Mouse (Mus musculus) MEL (cell line): ENCODE results near the gene Eme2. TPM values are rescaled to one million over a fixed set of nuclear protein-coding genes. Genes with fewer than 3 reads are reported as not detected.

Experiments used
- DNase-seq: peaks from one replicate; pipeline ENCODE4 v3.0.0; 2011; ENCODE audit warnings: low read depth, low spot score
- H3K27ac ChIP-seq: 2 replicates; pipeline ENCODE4 v1.5.1; 2012; ENCODE audit warnings: low read depth, mild to moderate bottlenecking, control low read depth, low read length, moderate library complexity; ENCODE audit not compliant: control insufficient read depth
- H3K27me3 ChIP-seq, 2 experiments: fragments of 150-350 bp in 1 of 2; sonication (generic) in 1 of 2; 2 replicates each; pipeline ENCODE4 v1.6.1; 2012; ENCODE audit warnings: low read length in 2 of 2, mild to moderate bottlenecking in 2 of 2, improper control_type of control experiment in 1 of 2, moderate library complexity in 1 of 2; ENCODE audit not compliant: insufficient read depth in 2 of 2, control insufficient read depth in 1 of 2
- H3K36me3 ChIP-seq, 2 experiments: 2 replicates each; pipeline ENCODE4 v1.6.1; 2012 to 2014; ENCODE audit warnings: low read length in 2 of 2, improper control_type of control experiment in 1 of 2, inconsistent platforms in 1 of 2, mild to moderate bottlenecking in 1 of 2; ENCODE audit not compliant: insufficient read depth in 2 of 2, control insufficient read depth in 1 of 2
- H3K4me1 ChIP-seq, 2 experiments: fragments of 150-350 bp in 1 of 2; sonication (generic) in 1 of 2; 2 replicates each; pipeline ENCODE4 v1.6.1; 2012; ENCODE audit warnings: low read length in 2 of 2, improper control_type of control experiment in 1 of 2, mild to moderate bottlenecking in 1 of 2; ENCODE audit not compliant: insufficient read depth in 2 of 2, control insufficient read depth in 1 of 2
- H3K4me3 ChIP-seq, 2 experiments: fragments of 150-350 bp in 1 of 2; sonication (generic) in 1 of 2; 2 replicates each; pipeline ENCODE4 v1.5.1; 2012; ENCODE audit warnings: low read depth in 2 of 2, low read length in 2 of 2, mild to moderate bottlenecking in 2 of 2, moderate library complexity in 2 of 2, control low read depth in 1 of 2, improper control_type of control experiment in 1 of 2; ENCODE audit not compliant: control insufficient read depth in 1 of 2, insufficient read depth in 1 of 2
- H3K79me2 ChIP-seq: 2 replicates; pipeline ENCODE4 v1.6.1; 2012; ENCODE audit warnings: mild to moderate bottlenecking, low read length, moderate library complexity; ENCODE audit not compliant: control insufficient read depth, poor library complexity, insufficient read depth
- H3K9ac ChIP-seq: 2 replicates; pipeline ENCODE4 v1.6.1; 2012; ENCODE audit warnings: low read depth, mild to moderate bottlenecking, control low read depth, low read length, moderate library complexity; ENCODE audit not compliant: control insufficient read depth, poor library complexity, severe bottlenecking
- H3K9me3 ChIP-seq: fragments of 150-350 bp; sonication (generic); replicated peaks from 2 replicates; pipeline ENCODE4 v1.6.1; 2012; ENCODE audit warnings: mild to moderate bottlenecking, low read length, improper control_type of control experiment, moderate library complexity; ENCODE audit not compliant: insufficient read depth
- BHLHE40 ChIP-seq: IDR thresholded peaks from 2 replicates; pipeline ENCODE4 v1.6.1; 2012; ENCODE audit warnings: low read depth, mild to moderate bottlenecking, inconsistent platforms, low read length, improper control_type of control experiment, borderline replicate concordance
- CHD2 ChIP-seq: IDR thresholded peaks from 2 replicates; pipeline ENCODE4 v1.6.1; 2011; ENCODE audit warnings: low read length, improper control_type of control experiment
- CTCF ChIP-seq, 3 experiments: IDR thresholded peaks in 2 of 3; conservative IDR thresholded peaks in 1 of 3; 2 replicates each; pipeline ENCODE4 v1.5.1; 2011 to 2012; ENCODE audit warnings: low read length in 3 of 3, low read depth in 2 of 3, mild to moderate bottlenecking in 2 of 3, improper control_type of control experiment in 1 of 3, inconsistent platforms in 1 of 3, mixed read lengths in 1 of 3, moderate library complexity in 1 of 3; ENCODE audit not compliant: control insufficient read depth in 1 of 3, insufficient read depth in 1 of 3, poor library complexity in 1 of 3, severe bottlenecking in 1 of 3
- E2F4 ChIP-seq: IDR thresholded peaks from 2 replicates; pipeline ENCODE4 v1.6.1; 2011; ENCODE audit warnings: low read depth, low read length, improper control_type of control experiment, borderline replicate concordance
- ELF1 ChIP-seq: IDR thresholded peaks from 2 replicates; pipeline ENCODE4 v1.6.1; 2014; ENCODE audit warnings: low read depth, mild to moderate bottlenecking, inconsistent platforms, low read length, improper control_type of control experiment, moderate library complexity
- EP300 ChIP-seq, 2 experiments: IDR thresholded peaks; 2 replicates each; pipeline ENCODE4 v1.6.1; 2011; ENCODE audit warnings: improper control_type of control experiment in 2 of 2, low read length in 2 of 2, low read depth in 1 of 2, mild to moderate bottlenecking in 1 of 2
- ETS1 ChIP-seq: IDR thresholded peaks from 2 replicates; pipeline ENCODE4 v1.6.1; 2012; ENCODE audit warnings: low read depth, mild to moderate bottlenecking, inconsistent platforms, low read length, improper control_type of control experiment, moderate library complexity
- GABPA ChIP-seq: IDR thresholded peaks from 2 replicates; pipeline ENCODE4 v1.6.1; 2012; ENCODE audit warnings: low read depth, mild to moderate bottlenecking, inconsistent platforms, low read length, improper control_type of control experiment, moderate library complexity
- GATA1 ChIP-seq: IDR thresholded peaks from 2 replicates; pipeline ENCODE4 v1.6.1; 2011; ENCODE audit warnings: low read depth, low read length, improper control_type of control experiment
- HCFC1 ChIP-seq: IDR thresholded peaks from 2 replicates; pipeline ENCODE4 v1.6.1; 2012; ENCODE audit warnings: low read depth, mild to moderate bottlenecking, inconsistent platforms, low read length, improper control_type of control experiment, moderate library complexity
- JUND ChIP-seq: IDR thresholded peaks from 2 replicates; pipeline ENCODE4 v1.6.1; 2011; ENCODE audit warnings: low read depth, mild to moderate bottlenecking, improper control_type of control experiment, low read length
- KAT2A ChIP-seq: conservative IDR thresholded peaks from 2 replicates; pipeline ENCODE4 v1.6.1; 2012; ENCODE audit warnings: low read depth, low read length, improper control_type of control experiment, inconsistent platforms
- MAFK ChIP-seq: IDR thresholded peaks from 2 replicates; pipeline ENCODE4 v1.6.1; 2011; ENCODE audit warnings: low read depth, mild to moderate bottlenecking, low read length, improper control_type of control experiment, borderline replicate concordance
- MAZ ChIP-seq: IDR thresholded peaks from 2 replicates; pipeline ENCODE4 v1.6.1; 2012; ENCODE audit warnings: low read depth, mild to moderate bottlenecking, inconsistent platforms, low read length, improper control_type of control experiment
- MEF2A ChIP-seq: IDR thresholded peaks from 2 replicates; pipeline ENCODE4 v1.6.1; 2014; ENCODE audit warnings: low read depth, mild to moderate bottlenecking, inconsistent platforms, low read length, improper control_type of control experiment; ENCODE audit not compliant: poor library complexity, insufficient replicate concordance, severe bottlenecking; ENCODE audit errors: extremely low read depth
- MXI1 ChIP-seq: IDR thresholded peaks from 2 replicates; pipeline ENCODE4 v1.6.1; 2011; ENCODE audit warnings: mild to moderate bottlenecking, low read depth, low read length, improper control_type of control experiment
- MYB ChIP-seq: IDR thresholded peaks from 2 replicates; pipeline ENCODE4 v1.6.1; 2011; ENCODE audit warnings: mild to moderate bottlenecking, low read depth, low read length, improper control_type of control experiment
- MYC ChIP-seq: IDR thresholded peaks from 2 replicates; pipeline ENCODE4 v1.6.1; 2011; ENCODE audit warnings: low read depth, mild to moderate bottlenecking, low read length, improper control_type of control experiment, moderate library complexity
- NELFE ChIP-seq: IDR thresholded peaks from 2 replicates; pipeline ENCODE4 v1.6.1; 2011; ENCODE audit warnings: low read depth, low read length, improper control_type of control experiment
- NRF1 ChIP-seq: IDR thresholded peaks from 2 replicates; pipeline ENCODE4 v1.6.1; 2014; ENCODE audit warnings: low read depth, mild to moderate bottlenecking, inconsistent platforms, low read length, improper control_type of control experiment, moderate library complexity; ENCODE audit not compliant: poor library complexity, insufficient read depth, severe bottlenecking
- POLR2A ChIP-seq, 2 experiments: IDR thresholded peaks; 2 replicates each; pipeline ENCODE4 v1.6.1; 2011 to 2012; ENCODE audit warnings: low read length in 2 of 2, mild to moderate bottlenecking in 2 of 2, control low read depth in 1 of 2, improper control_type of control experiment in 1 of 2, low read depth in 1 of 2, moderate library complexity in 1 of 2; ENCODE audit not compliant: control insufficient read depth in 1 of 2, insufficient read depth in 1 of 2, poor library complexity in 1 of 2
- POLR2AphosphoS2 ChIP-seq: IDR thresholded peaks from 2 replicates; pipeline ENCODE4 v1.6.1; 2011; ENCODE audit warnings: low read length, improper control_type of control experiment
- POLR2AphosphoS5 ChIP-seq: IDR thresholded peaks from 2 replicates; pipeline ENCODE4 v1.6.1; 2012; ENCODE audit warnings: low read depth, borderline replicate concordance, mild to moderate bottlenecking, inconsistent platforms, low read length, moderate library complexity, mixed read lengths
- RAD21 ChIP-seq: IDR thresholded peaks from 2 replicates; pipeline ENCODE4 v1.6.1; 2011; ENCODE audit warnings: mild to moderate bottlenecking, low read depth, low read length, improper control_type of control experiment
- RCOR1 ChIP-seq: IDR thresholded peaks from 2 replicates; pipeline ENCODE4 v1.6.1; 2012; ENCODE audit warnings: low read depth, mild to moderate bottlenecking, inconsistent platforms, low read length, improper control_type of control experiment
- SIN3A ChIP-seq: IDR thresholded peaks from 2 replicates; pipeline ENCODE4 v1.6.1; 2012; ENCODE audit warnings: low read length, improper control_type of control experiment, inconsistent platforms
- SMC3 ChIP-seq: IDR thresholded peaks from 2 replicates; pipeline ENCODE4 v1.6.1; 2011; ENCODE audit warnings: low read depth, low read length, improper control_type of control experiment
- TAL1 ChIP-seq: IDR thresholded peaks from 2 replicates; pipeline ENCODE4 v1.6.1; 2012; ENCODE audit warnings: mild to moderate bottlenecking, inconsistent platforms, low read length, moderate library complexity, mixed read lengths
- TCF12 ChIP-seq: IDR thresholded peaks from 2 replicates; pipeline ENCODE4 v1.6.1; 2014; ENCODE audit warnings: low read depth, mild to moderate bottlenecking, inconsistent platforms, low read length, improper control_type of control experiment, moderate library complexity
- UBTF ChIP-seq: IDR thresholded peaks from 2 replicates; pipeline ENCODE4 v1.6.1; 2012; ENCODE audit warnings: low read depth, mild to moderate bottlenecking, inconsistent platforms, low read length, improper control_type of control experiment, moderate library complexity, borderline replicate concordance; ENCODE audit not compliant: insufficient read depth
- USF1 ChIP-seq: IDR thresholded peaks from 2 replicates; pipeline ENCODE4 v1.6.1; 2014; ENCODE audit warnings: low read depth, mild to moderate bottlenecking, inconsistent platforms, low read length, improper control_type of control experiment, moderate library complexity
- USF2 ChIP-seq, 2 experiments: IDR thresholded peaks; 2 replicates each; pipeline ENCODE4 v1.6.1; 2011 to 2012; ENCODE audit warnings: improper control_type of control experiment in 2 of 2, low read length in 2 of 2, borderline replicate concordance in 1 of 2, inconsistent platforms in 1 of 2, low read depth in 1 of 2, mild to moderate bottlenecking in 1 of 2; ENCODE audit not compliant: insufficient read depth in 1 of 2
- ZC3H11A ChIP-seq: IDR thresholded peaks from 2 replicates; pipeline ENCODE4 v1.6.1; 2012; ENCODE audit warnings: low read depth, mild to moderate bottlenecking, inconsistent platforms, low read length, improper control_type of control experiment
- ZMIZ1 ChIP-seq: IDR thresholded peaks from 2 replicates; pipeline ENCODE4 v1.6.1; 2012; ENCODE audit warnings: low read depth, mild to moderate bottlenecking, inconsistent platforms, low read length, improper control_type of control experiment, moderate library complexity
- ZNF384 ChIP-seq: IDR thresholded peaks from 2 replicates; pipeline ENCODE4 v1.6.1; 2012; ENCODE audit warnings: low read depth, mild to moderate bottlenecking, inconsistent platforms, low read length, improper control_type of control experiment
- polyA plus RNA-seq, 2 experiments: library from polyadenylated mRNA; stranded (reverse) in 1 of 2; unstranded in 1 of 2; fragments of >175 nt in 1 of 2; fragments of >200 nt in 1 of 2; gene quantifications; 2 replicates each; pipeline versions ENCODE4 v1.2.1 to v1.2.4; 2012; ENCODE audit warnings: low replicate concordance in 2 of 2, low read depth in 1 of 2; ENCODE audit not compliant: insufficient read length in 2 of 2, insufficient read depth in 1 of 2, missing spikeins in 1 of 2
- total RNA-seq: library from RNA; depleted of rRNA; stranded (reverse); fragments of 300-350 nt; gene quantifications from 2 replicates; pipeline ENCODE4 v1.2.3, GENCODE M21; 2012

Gene Eme2
- total and polyA plus RNA-seq, 3 experiments, result 15.1 to 26.8 TPM; not detected in 1

GRCm38 (mm10) chr17:24850065-24850772, 44.7 kb downstream of the Eme2 start, which contains the start of gene Fahd1:
Gene Fahd1, minus strand, starts transcription at chr17:24850364.
- Histone ChIP-seq H3K4me3 (peak within 1 kb of the TSS; percentile 84 to 88), H3K27me3 (no peaks in the 10 kb centered on the region), H3K9ac (peak within 1 kb of the TSS; percentile 78), H3K4me1 (peaks cover 0 to 15% of the 10 kb centered on the region in 2 experiments; a peak in 2 of 4 replicates), H3K27ac (peak within 1 kb of the TSS; percentile 63), H3K36me3 (peaks cover 0 to 13% of the 10 kb centered on the region in 2 experiments; a peak in 2 of 4 replicates), H3K79me2 (peaks cover 3% of the 10 kb centered on the region; the same call in 1 of the 2 replicates), H3K9me3 (no peaks in the 10 kb centered on the region)
- DNase-seq, result peak; percentile 99
- no peak for TF ChIP-seq GATA1
- peak; percentile 95 for TF ChIP-seq USF1
- peak; percentile 81 to 91 for TF ChIP-seq POLR2A (IDR thresholded peaks at IDR 0.05; ENCODE audit: control insufficient read depth in 1 of 2, insufficient read depth in 1 of 2, low read depth in 1 of 2, low read length in 2 of 2, poor library complexity in 1 of 2)
- TF ChIP-seq TCF12, result peak; percentile 39; the same call in 1 of the 2 replicates
- TF ChIP-seq ZC3H11A, result no peak
- TF ChIP-seq UBTF, result peak; percentile 67; the same call in 1 of the 2 replicates
- 0 out of 2 replicates have a peak, but pooled peaks have one; percentile 4 for TF ChIP-seq MYC
- TF ChIP-seq ETS1, result no peak
- no peak for TF ChIP-seq MAFK
- TF ChIP-seq CTCF (IDR thresholded peaks at IDR 0.05 in 2 of 3, conservative IDR thresholded peaks at IDR 0.05 in 1 of 3; ENCODE audit: control insufficient read depth in 1 of 3, insufficient read depth in 1 of 3, low read depth in 2 of 3, low read length in 3 of 3, poor library complexity in 1 of 3, severe bottlenecking in 1 of 3), result no peak
- TF ChIP-seq MXI1, result peak; percentile 66
- TF ChIP-seq TAL1, result no peak
- no peak for TF ChIP-seq JUND
- TF ChIP-seq RCOR1, result no peak
- no peak for TF ChIP-seq SMC3
- TF ChIP-seq HCFC1, result peak; percentile 52; the same call in 1 of the 2 replicates
- no peak for TF ChIP-seq ZNF384
- TF ChIP-seq NRF1, result no peak
- no peak for TF ChIP-seq RAD21
- TF ChIP-seq ZMIZ1, result peak; percentile 62; the same call in 1 of the 2 replicates
- no peak for TF ChIP-seq POLR2AphosphoS5
- no peak; the same call in 1 of the 2 replicates for TF ChIP-seq KAT2A
- TF ChIP-seq EP300 (IDR thresholded peaks at IDR 0.05; ENCODE audit: low read depth in 1 of 2, low read length in 2 of 2), result no peak
- TF ChIP-seq ELF1, result 0 out of 2 replicates have a peak, but pooled peaks have one; percentile 8
- TF ChIP-seq MYB, result no peak
- TF ChIP-seq GABPA, result no peak
- peak; percentile 86 for TF ChIP-seq NELFE
- no peak for TF ChIP-seq MEF2A
- TF ChIP-seq CHD2, result no peak
- peak; percentile 81 for TF ChIP-seq POLR2AphosphoS2
- TF ChIP-seq E2F4, result no peak
- TF ChIP-seq BHLHE40, result no peak; the same call in 1 of the 2 replicates
- TF ChIP-seq SIN3A, result peak; percentile 73
- peak in 1 of 2 experiments; percentile 76; a peak in 3 of 4 replicates for TF ChIP-seq USF2 (IDR thresholded peaks at IDR 0.05; ENCODE audit: borderline replicate concordance in 1 of 2, insufficient read depth in 1 of 2, low read depth in 1 of 2, low read length in 2 of 2)
- TF ChIP-seq MAZ, result peak; percentile 10
